Mouse (Mus musculus) testis, adult 10 weeks (tissue): Measurements from ENCODE around the gene Olfr427. TPM values are rescaled to one million over a fixed set of nuclear protein-coding genes. Genes with fewer than 3 reads are reported as not detected.

ENCODE experiments used
- polyA plus RNA-seq: library from polyadenylated mRNA; stranded (reverse); fragments of 350-450 nt; fragmentation: Illumina TruSeq; extraction: RNeasy Lipid Tissue Mini Kit (QIAGEN cat#74804); gene quantifications from one replicate; pipeline ENCODE4 v1.2.3, GENCODE M21; 2014; ENCODE audit warnings: low read depth, low replicate concordance

Gene Olfr427
- polyA plus RNA-seq = not detected

GRCm38 (mm10) chr1:174096591-174096990 is at the start of gene Olfr427:
Gene Olfr427, plus strand, starts transcription at chr1:174096891.

DNA sequence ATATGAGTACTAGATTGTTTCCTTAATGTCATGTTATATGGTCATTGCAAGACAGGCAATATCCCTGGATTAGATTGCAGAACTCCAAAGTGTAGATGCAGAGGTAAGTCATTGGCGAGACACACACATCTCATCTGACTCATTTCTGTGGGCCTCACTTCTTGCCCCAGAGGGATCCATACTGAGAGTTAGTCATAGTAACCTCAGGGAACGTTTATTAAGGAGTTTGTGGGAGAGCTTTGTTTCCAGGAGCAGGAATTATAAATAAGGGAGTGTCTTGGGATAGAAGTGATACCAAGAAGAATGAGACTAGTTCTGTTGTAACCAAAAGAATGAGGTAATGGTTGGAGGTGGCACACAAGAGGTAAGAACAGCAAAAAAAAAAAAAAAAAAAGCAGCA is 47.8 kb upstream of the Olfr427 start, which contains the start of gene Olfr432:
Gene Olfr432 (plus strand): TSS at position 313 of the 400 bp plus-strand sequence.

DNA sequence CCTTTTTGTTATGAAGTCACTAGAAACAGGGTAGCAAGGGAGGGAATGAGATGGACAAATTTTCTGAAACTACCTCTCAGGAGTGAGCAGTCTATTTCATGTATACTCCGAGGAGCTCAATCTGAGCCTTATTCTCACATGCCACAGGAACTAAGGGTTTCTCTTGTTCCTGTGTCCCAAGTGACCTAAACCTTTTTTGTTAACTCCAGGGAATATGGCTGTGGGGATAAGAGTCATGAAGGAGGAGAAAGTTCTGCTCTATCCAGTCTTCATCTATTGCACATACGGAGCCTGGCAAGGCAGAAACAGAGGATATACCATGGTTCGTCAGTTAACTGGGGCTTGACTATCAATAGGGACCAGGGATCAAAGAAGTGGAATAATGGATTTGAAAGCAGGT is 30.4 kb upstream of the Olfr427 start, which contains the start of gene Olfr430:
Gene Olfr430 (plus strand): TSS at position 301 of the 400 bp plus-strand sequence.

GRCm38 (mm10) chr1:174084031-174084430 is 12.7 kb upstream of the Olfr427 start, which contains the start of gene Olfr429:
Gene Olfr429, plus strand, starts transcription at chr1:174084331.

DNA sequence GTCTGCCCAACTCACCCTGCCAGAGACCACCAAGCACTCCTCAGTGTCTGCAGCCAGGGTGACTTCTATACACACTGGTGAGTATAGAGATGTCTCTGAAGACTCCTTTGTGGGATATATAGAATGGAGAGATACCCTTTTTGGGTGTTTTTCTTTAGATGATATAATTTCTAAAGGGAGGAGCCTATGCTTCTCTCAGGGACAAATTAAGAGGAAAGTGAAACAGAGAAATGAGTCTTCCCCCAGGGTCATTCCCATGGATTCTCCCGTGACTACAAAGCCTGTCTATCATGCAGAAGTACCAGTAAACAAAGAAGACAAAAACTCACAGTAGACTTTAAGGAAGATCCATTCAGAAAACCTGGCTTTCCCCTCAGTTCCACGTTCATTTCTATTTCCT is 24.4 kb downstream of the Olfr427 start, which contains the start of gene Olfr231:
Gene Olfr231 (minus strand): TSS at position 101 of the 400 bp plus-strand sequence.

DNA sequence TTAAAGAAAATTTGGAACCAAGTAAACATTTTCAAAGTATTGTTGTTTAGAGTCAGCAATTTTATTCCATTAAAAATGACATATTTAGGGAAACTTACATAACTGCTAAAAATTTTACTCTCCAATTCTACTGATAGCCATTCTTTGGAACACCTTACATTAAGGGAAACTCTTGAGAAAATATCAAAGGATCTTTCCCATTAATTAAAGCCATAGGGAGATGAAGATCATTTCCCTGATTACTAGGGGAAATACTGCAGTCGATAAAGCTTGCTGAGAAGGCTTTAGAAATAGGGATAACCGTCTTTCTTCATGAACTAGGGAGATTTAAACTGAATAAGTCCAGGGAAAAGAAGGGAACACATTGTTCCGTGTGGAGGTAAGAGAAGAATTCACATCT is 34.5 kb downstream of the Olfr427 start, which contains the start of gene Olfr424:
Gene Olfr424 (plus strand): TSS at position 301 of the 400 bp plus-strand sequence.

Other genes with a start within 250 kb of the Olfr427 start
- gene Ifi211, start 183.8 kb upstream of the Olfr427 start, polyA plus RNA-seq = 1.7 TPM
- gene Mndal, start 154.4 kb upstream of the Olfr427 start, polyA plus RNA-seq = 5.1 TPM
- 5.7 TPM for gene Ifi203, start 154.2 kb upstream of the Olfr427 start, polyA plus RNA-seq
- gene Ifi202b, start 114.1 kb upstream of the Olfr427 start, polyA plus RNA-seq = 0.95 TPM
- gene Ifi205, start 65.1 kb upstream of the Olfr427 start, polyA plus RNA-seq = 0.45 TPM
- gene Olfr433, start 56.2 kb upstream of the Olfr427 start, polyA plus RNA-seq = not detected
- not detected for gene Olfr432, start 47.7 kb upstream of the Olfr427 start, polyA plus RNA-seq
- not detected for gene Olfr430, start 30.3 kb upstream of the Olfr427 start, polyA plus RNA-seq
- gene Olfr429, start 12.6 kb upstream of the Olfr427 start, polyA plus RNA-seq = not detected
- 0.04 TPM for gene Olfr231, start 24.3 kb downstream of the Olfr427 start, polyA plus RNA-seq
- gene Olfr424, start 34.6 kb downstream of the Olfr427 start, polyA plus RNA-seq = not detected
- not detected for gene Olfr420, start 58.7 kb downstream of the Olfr427 start, polyA plus RNA-seq
- 10.8 TPM for gene Spta1, start 75.9 kb downstream of the Olfr427 start, polyA plus RNA-seq
- not detected for gene Olfr419, start 155.2 kb downstream of the Olfr427 start, polyA plus RNA-seq
- not detected for gene Mptx1, start 233.6 kb downstream of the Olfr427 start, polyA plus RNA-seq